Mouse (Mus musculus): ENCODE measurements around the gene 2700081O15Rik. TPM values are rescaled to one million over a fixed set of nuclear protein-coding genes. Genes with fewer than 3 reads are reported as not detected.

The 2700081O15Rik gene
- total RNA-seq, 2 experiments from 2014 or later = 6.8 to 7.9 TPM

Small RNA genes within 50 kb of the gene (microRNA-seq; reads per million reads assigned to microRNA genes)
- 0 to 0.26 reads per million in 2 experiments for gene Mir6991 (ENCODE audit: borderline replicate concordance in 2 of 2)

Other genes with a start within 250 kb of the 2700081O15Rik start
- gene Otub1, start 211.3 kb upstream of the 2700081O15Rik start, total RNA-seq (2021) = 10 to 100 TPM; 48.4 to 48.5 TPM
- 100 to 1,000 TPM; 101 to 120 TPM for gene Cox8a, start 200.0 kb upstream of the 2700081O15Rik start, total RNA-seq (2021)
- gene Naa40, start 176.4 kb upstream of the 2700081O15Rik start, total RNA-seq (2021) = 10 to 100 TPM in 1 of 2 experiments, 1 to 10 TPM in 1; 8.3 to 13.0 TPM
- 1 to 10 TPM; 2.6 to 4.2 TPM for gene Rcor2, start 150.3 kb upstream of the 2700081O15Rik start, total RNA-seq (2021)
- gene Mark2, start 75.8 kb upstream of the 2700081O15Rik start, total RNA-seq (2021) = 10 to 100 TPM; 27.4 to 30.6 TPM
- gene Spindoc, start 34.6 kb upstream of the 2700081O15Rik start, total RNA-seq (2021) = 1 to 10 TPM; 6.6 to 9.1 TPM
- gene Rtn3, start 65.7 kb downstream of the 2700081O15Rik start, total RNA-seq (2021) = 10 to 100 TPM; 28.8 to 32.7 TPM
- gene Atl3, start 76.4 kb downstream of the 2700081O15Rik start, total RNA-seq (2021) = 10 to 100 TPM in 1 of 2 experiments, 1 to 10 TPM in 1; 8.7 to 14.3 TPM
- 100 to 1,000 TPM in 1 of 2 experiments, 10 to 100 TPM in 1; 97.5 to 101 TPM for gene Pla2g16, start 139.8 kb downstream of the 2700081O15Rik start, total RNA-seq (2021)
- gene Lgals12, start 189.6 kb downstream of the 2700081O15Rik start, total RNA-seq (2021) = 1 to 10 TPM in 1 of 2 experiments, under 1 TPM in 1; 0.20 to 6.1 TPM
- not detected for gene Hrasls5, start 194.9 kb downstream of the 2700081O15Rik start, total RNA-seq (2021)

Data from gastrocnemius, postnatal 25 days (tissue).